Comparison of ENCODE assay signal across 10 mouse cellular contexts in genomic region chr13:14034073-14034348, GRCm38 (mm10). TPM values are rescaled to one million over a fixed set of nuclear protein-coding genes. Genes with fewer than 3 reads are reported as not detected.
DNase-seq lines count a peak whose midpoint lies in the region; ATAC-seq lines count a peak whose summit lies in the region.
"Had no signal": no experiment of that assay in that cellular context is flagged by ENCODE, and none has a peak within 500 bp of the region (broad histone marks: within the 10 kb centered on the region; RNA-seq: fewer than 3 reads in every experiment).

No protein-coding gene starts in this region.

- peaks cover 3% of the 10 kb centered on the region; the same call in 1 of the 2 replicates for H3K4me1 ChIP-seq in stomach, embryonic 15.5 days

- H3K9ac ChIP-seq in stomach, embryonic 15.5 days: no peak overlapping the region
- H3K9ac ChIP-seq: embryonic facial prominence, embryonic 13.5 days; lung, embryonic 14.5 days had no signal

- no peak overlapping the region for H3K4me2 ChIP-seq in stomach, embryonic 15.5 days
- H3K4me2 ChIP-seq: embryonic facial prominence, embryonic 13.5 days; lung, embryonic 14.5 days had no signal

- peak; percentile 60 to 71; a peak in 3 of 4 replicates for ATAC-seq in hematopoietic stem cell, adult 5-6 weeks (replicated peaks in 1 of 2; ENCODE audit: insufficient read depth in 1 of 2, low FRiP score in 2 of 2, low TSS enrichment in 1 of 2, low read depth in 1 of 2, poor library complexity in 2 of 2, severe bottlenecking in 2 of 2)
- peak; percentile 68 for ATAC-seq in stomach, embryonic 15.5 days (ENCODE audit: insufficient read depth, low FRiP score, low read depth)

- H3K9me3 ChIP-seq in stomach, embryonic 15.5 days: no peaks in the 10 kb centered on the region
- H3K9me3 ChIP-seq: embryonic facial prominence, embryonic 13.5 days had no signal

- peak; percentile 16 for DNase-seq in spleen, adult 12 weeks (ENCODE audit: low spot score)
- DNase-seq in spleen, postnatal 14 days (ENCODE audit: low spot score in 2 of 2): no peak
- DNase-seq in R1 (ENCODE audit: low read depth, low spot score): peak; percentile 70
- DNase-seq in cerebellum, adult 11-12 months: no peak
- DNase-seq in cerebellum, adult 9-10 months: no peak
- DNase-seq: adrenal gland, postnatal 25 days; lung, embryonic 14.5 days had no signal

- H3K4me3 ChIP-seq in stomach, embryonic 15.5 days (replicated peaks): no peak overlapping the region
- H3K4me3 ChIP-seq: embryonic facial prominence, embryonic 13.5 days had no signal

- peaks cover 6% of the 10 kb centered on the region; the same call in 1 of the 2 replicates for H3K36me3 ChIP-seq in stomach, embryonic 15.5 days

- no peak overlapping the region for H3K27ac ChIP-seq in stomach, embryonic 15.5 days
- H3K27ac ChIP-seq: embryonic facial prominence, embryonic 13.5 days had no signal

- H3K27me3 ChIP-seq in stomach, embryonic 15.5 days (replicated peaks): no peaks in the 10 kb centered on the region
- H3K27me3 ChIP-seq: embryonic facial prominence, embryonic 13.5 days had no signal

RNA-seq across cellular contexts. Expression of gene Tbce, which starts 5.4 kb away (rescaled TPM):
- total RNA-seq in hematopoietic stem cell, adult 5-6 weeks (2017): 68.9 and 87.6 TPM in 2 replicates
- polyA plus RNA-seq in stomach, embryonic 15.5 days (2015; fragmentation: Nextera tagmentation; extraction: Ambion mirVana): 52.2 and 57.9 TPM in 2 replicates

RNA-seq across cellular contexts. Expression of gene Arid4b, which starts 29.0 kb away (rescaled TPM):
- total RNA-seq in hematopoietic stem cell, adult 5-6 weeks (2017): 65.1 and 74.0 TPM in 2 replicates
- 61.6 and 63.3 TPM in 2 replicates for polyA plus RNA-seq in stomach, embryonic 15.5 days (2015; fragmentation: Nextera tagmentation; extraction: Ambion mirVana)

RNA-seq across cellular contexts. Expression of gene Ggps1, which starts 29.3 kb away (rescaled TPM):
- total RNA-seq in hematopoietic stem cell, adult 5-6 weeks (2017): 40.1 and 45.9 TPM in 2 replicates
- polyA plus RNA-seq in stomach, embryonic 15.5 days (2015; fragmentation: Nextera tagmentation; extraction: Ambion mirVana): 44.1 and 46.1 TPM in 2 replicates

Comparison
In these comparisons a context has a peak if more than half of its experiments do, and no peak if none do; other contexts are left out.
1. DNase-seq: peak in spleen, adult 12 weeks (single experiment) and R1 (single experiment); none in spleen, postnatal 14 days (0 of 2), cerebellum, adult 11-12 months (single experiment) and cerebellum, adult 9-10 months (single experiment).